Mouse (Mus musculus): ENCODE measurements around the gene Pnkd. TPM values are rescaled to one million over a fixed set of nuclear protein-coding genes. Genes with fewer than 3 reads are reported as not detected.

Pnkd gene
- polyA plus RNA-seq, 1 experiment from 2014 or later = 85.3 TPM

- no peak overlapping the region for H3K9ac ChIP-seq (replicated peaks)
- no peak overlapping the region for H3K27ac ChIP-seq (replicated peaks)
- H3K4me2 ChIP-seq (replicated peaks) = no peak overlapping the region
- 95% methylated on average over 7 of the region's 7 CpGs for WGBS
- H3K4me1 ChIP-seq = peaks cover 10% of the 10 kb centered on the region
- H3K9me3 ChIP-seq = no peaks in the 10 kb centered on the region
- no peaks in the 10 kb centered on the region for H3K36me3 ChIP-seq
- H3K4me3 ChIP-seq = no peak overlapping the region
- no peak for ATAC-seq (ENCODE audit: low FRiP score, low read depth)
- H3K27me3 ChIP-seq = peaks cover 23% of the 10 kb centered on the region
Measured at GRCm38 (mm10) chr1:74302229-74302628, 17.5 kb downstream of the Pnkd start.

- no peaks in the 10 kb centered on the region for H3K9me3 ChIP-seq
- no peak for ATAC-seq (ENCODE audit: low FRiP score, low read depth)
- no peak overlapping the region for H3K27ac ChIP-seq (replicated peaks)
- no peak overlapping the region for H3K4me2 ChIP-seq (replicated peaks)
- H3K27me3 ChIP-seq = peaks cover 23% of the 10 kb centered on the region
- no peaks in the 10 kb centered on the region for H3K36me3 ChIP-seq
- H3K4me1 ChIP-seq = peaks cover 10% of the 10 kb centered on the region
- no peak overlapping the region for H3K9ac ChIP-seq (replicated peaks)
- H3K4me3 ChIP-seq = no peak overlapping the region
- WGBS = 88% methylated on average over 2 of the region's 2 CpGs
Measured at GRCm38 (mm10) chr1:74302835-74303234, 18.1 kb downstream of the Pnkd start.

GRCm38 (mm10) chr1:74303509-74304338 is 19.0 kb downstream of the Pnkd start:
- Histone ChIP-seq H3K27ac (replicated peaks) (no peak overlapping the region), H3K4me1 (peaks cover 10% of the 10 kb centered on the region), H3K9ac (replicated peaks) (peak overlapping the region; percentile 52), H3K4me3 (peak overlapping the region; percentile 48), H3K9me3 (no peaks in the 10 kb centered on the region), H3K36me3 (no peaks in the 10 kb centered on the region), H3K4me2 (replicated peaks) (peak overlapping the region; percentile 81), H3K27me3 (peaks cover 23% of the 10 kb centered on the region)
- under 1% methylated on average over 55 of the region's 56 CpGs for WGBS
- peak; percentile 54 for ATAC-seq (ENCODE audit: low FRiP score, low read depth)

DNA sequence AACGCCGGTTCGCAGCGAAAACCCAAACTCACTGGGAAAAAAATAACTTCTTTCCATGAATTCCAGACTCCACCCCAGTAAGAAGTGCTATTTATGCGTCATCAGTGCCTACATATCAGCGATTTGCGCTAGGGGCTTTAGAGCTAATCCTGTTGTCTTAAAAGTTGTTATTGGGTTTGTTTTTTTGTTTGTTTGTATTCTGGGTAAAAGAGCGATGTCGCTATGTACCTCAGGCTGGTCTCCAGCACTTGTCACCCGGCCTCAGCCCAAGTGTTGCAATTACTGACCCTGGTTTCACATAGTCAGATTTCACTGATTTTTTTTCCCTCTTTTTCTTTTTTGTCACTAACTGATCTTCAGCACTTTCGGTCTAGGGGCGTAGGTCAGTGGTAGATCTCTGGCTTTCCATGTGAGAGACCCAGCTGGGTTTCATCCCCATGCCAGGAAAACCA is 19.6 kb downstream of the Pnkd start:
- 9% methylated on average over 12 of the region's 12 CpGs for WGBS
- H3K9ac ChIP-seq (replicated peaks) = peak overlapping the region; percentile 52; the same call in 1 of the 2 replicates
- H3K4me2 ChIP-seq (replicated peaks) = peak overlapping the region; percentile 81
- peak overlapping the region; percentile 48 for H3K4me3 ChIP-seq
- H3K4me1 ChIP-seq = peaks cover 10% of the 10 kb centered on the region
- peaks cover 23% of the 10 kb centered on the region for H3K27me3 ChIP-seq
- no peak for ATAC-seq (ENCODE audit: low FRiP score, low read depth)
- no peaks in the 10 kb centered on the region for H3K36me3 ChIP-seq
- H3K27ac ChIP-seq (replicated peaks) = no peak overlapping the region
- H3K9me3 ChIP-seq = no peaks in the 10 kb centered on the region

- H3K36me3 ChIP-seq = no peaks in the 10 kb centered on the region
- H3K27ac ChIP-seq (replicated peaks) = no peak overlapping the region
- H3K27me3 ChIP-seq = peaks cover 23% of the 10 kb centered on the region
- H3K4me3 ChIP-seq = no peak overlapping the region
- H3K9ac ChIP-seq (replicated peaks) = no peak overlapping the region
- peaks cover 10% of the 10 kb centered on the region for H3K4me1 ChIP-seq
- ATAC-seq (ENCODE audit: low FRiP score, low read depth) = no peak
- H3K4me2 ChIP-seq (replicated peaks) = no peak overlapping the region
- no peaks in the 10 kb centered on the region for H3K9me3 ChIP-seq
- 82% methylated on average over 4 of the region's 4 CpGs for WGBS
Measured at GRCm38 (mm10) chr1:74304946-74305345, 20.2 kb downstream of the Pnkd start.

DNA sequence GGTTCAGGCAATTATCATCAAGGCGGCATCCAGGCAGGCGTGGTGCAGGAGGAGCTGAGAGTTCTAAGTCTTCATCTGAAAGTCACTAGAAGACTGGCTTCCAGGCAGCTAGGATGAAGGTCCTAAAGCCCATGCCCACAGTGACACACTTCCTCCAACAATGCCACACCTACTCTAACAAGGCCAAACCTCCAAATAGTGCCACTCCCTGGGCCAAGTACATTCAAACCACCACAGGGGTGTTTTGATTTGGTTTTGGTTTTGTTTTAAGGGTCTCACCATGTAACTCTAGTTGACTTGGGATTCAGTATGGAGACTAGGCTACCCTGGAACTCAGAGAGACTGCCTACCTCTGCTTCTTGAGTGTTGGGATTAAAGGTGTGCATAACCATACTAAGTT is 20.8 kb downstream of the Pnkd start, which contains the start of gene Tmbim1:
TSS of gene Tmbim1 (minus strand) at position 101 of the 400 bp plus-strand sequence.
- peak within 1 kb of the TSS; percentile 81; the same call in 1 of the 2 replicates for H3K4me2 ChIP-seq (replicated peaks)
- ATAC-seq (ENCODE audit: low FRiP score, low read depth) = no peak
- H3K9ac ChIP-seq (replicated peaks) = no peak within 1 kb of the TSS
- peaks cover 23% of the 10 kb centered on the region for H3K27me3 ChIP-seq
- 97% methylated on average over 2 of the region's 2 CpGs for WGBS
- H3K36me3 ChIP-seq = no peaks in the 10 kb centered on the region
- H3K9me3 ChIP-seq = no peaks in the 10 kb centered on the region
- no peak within 1 kb of the TSS for H3K4me3 ChIP-seq
- peaks cover 10% of the 10 kb centered on the region for H3K4me1 ChIP-seq
- no peak within 1 kb of the TSS for H3K27ac ChIP-seq (replicated peaks)

DNA sequence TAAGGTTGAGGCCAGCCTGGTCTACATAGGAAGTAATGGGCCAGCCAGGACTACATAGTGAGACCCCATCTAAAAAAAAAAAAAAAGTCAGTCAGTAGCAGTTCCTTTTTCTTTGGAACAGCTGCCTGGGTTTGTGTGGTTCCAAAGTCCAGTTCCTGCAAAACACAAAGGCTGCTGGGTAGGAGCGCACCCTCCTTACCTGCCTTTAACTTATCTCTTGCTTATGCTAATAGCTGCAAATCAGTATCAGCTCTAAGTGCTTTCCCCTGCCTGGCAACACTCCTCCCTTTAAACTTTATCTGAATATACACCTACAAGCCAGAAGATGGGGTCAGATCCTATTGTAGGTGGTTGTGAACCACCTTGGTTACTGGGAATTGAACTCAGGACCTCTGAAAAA is 22.4 kb downstream of the Pnkd start:
- WGBS = 96% methylated on average over 1 of the region's 1 CpGs
- Histone ChIP-seq H3K4me3 (no peak overlapping the region), H3K4me2 (replicated peaks) (no peak overlapping the region), H3K27ac (replicated peaks) (no peak overlapping the region), H3K27me3 (peaks cover 22% of the 10 kb centered on the region), H3K9me3 (no peaks in the 10 kb centered on the region), H3K9ac (replicated peaks) (no peak overlapping the region), H3K4me1 (peaks cover 10% of the 10 kb centered on the region), H3K36me3 (no peaks in the 10 kb centered on the region)
- ATAC-seq (ENCODE audit: low FRiP score, low read depth) = no peak

DNA sequence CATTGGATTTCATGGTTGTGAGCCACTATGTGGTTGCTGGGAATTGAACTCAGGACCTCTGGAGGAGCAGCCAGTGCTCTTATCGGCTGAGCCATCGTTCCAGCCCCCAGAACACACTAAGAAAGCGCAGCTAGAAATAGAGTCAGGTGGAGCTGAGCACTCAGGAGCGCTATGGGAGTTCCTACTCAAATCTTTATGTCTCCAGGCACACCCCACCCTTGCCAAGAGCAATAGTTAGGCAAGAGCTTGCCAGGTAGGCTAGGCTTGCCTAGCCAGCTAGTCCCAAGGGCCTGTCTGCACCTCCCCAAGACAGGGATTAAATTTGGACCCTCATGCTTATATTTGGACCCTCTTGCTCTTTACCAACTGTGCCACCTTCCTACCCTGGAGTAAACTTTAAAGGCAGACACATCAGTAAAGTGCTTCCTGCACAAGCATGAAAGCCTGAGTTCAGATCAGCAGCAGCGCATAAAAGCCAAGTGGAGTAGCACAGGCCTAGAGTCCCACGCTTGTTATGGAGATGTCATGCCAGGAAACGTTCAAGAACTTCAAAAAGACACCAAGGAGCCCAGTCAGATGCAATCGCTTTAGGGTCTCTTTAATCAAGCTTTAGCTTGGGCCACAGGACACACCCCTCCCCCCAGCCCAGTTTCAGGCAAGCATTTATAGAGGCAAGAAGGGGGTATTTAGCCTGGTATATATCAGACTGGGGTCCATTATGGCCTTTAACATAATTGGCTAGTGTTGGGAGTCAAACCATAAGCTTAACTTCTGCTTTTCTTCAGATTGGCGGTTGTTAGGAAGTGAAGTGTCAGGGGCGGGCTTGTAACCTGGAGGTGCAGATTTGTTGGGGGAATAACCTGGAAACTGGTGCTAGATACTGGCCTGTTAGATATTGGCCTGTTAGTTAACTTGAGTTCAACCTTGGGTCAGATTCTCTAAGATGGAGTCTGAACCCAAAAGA is 23.6 kb downstream of the Pnkd start:
- Histone ChIP-seq H3K27ac (replicated peaks) (no peak overlapping the region), H3K9me3 (no peaks in the 10 kb centered on the region), H3K36me3 (no peaks in the 10 kb centered on the region), H3K27me3 (peaks cover 13% of the 10 kb centered on the region), H3K4me1 (peaks cover 9% of the 10 kb centered on the region), H3K4me3 (no peak overlapping the region), H3K4me2 (replicated peaks) (no peak overlapping the region), H3K9ac (replicated peaks) (no peak overlapping the region)
- ATAC-seq (ENCODE audit: low FRiP score, low read depth) = no peak
- WGBS = 84% methylated on average over 10 of the region's 10 CpGs

GRCm38 (mm10) chr1:74309767-74310166 is 25.0 kb downstream of the Pnkd start:
- no peak overlapping the region for H3K9ac ChIP-seq (replicated peaks)
- H3K9me3 ChIP-seq = no peaks in the 10 kb centered on the region
- 58% methylated on average over 3 of the region's 3 CpGs for WGBS
- no peaks in the 10 kb centered on the region for H3K36me3 ChIP-seq
- H3K4me2 ChIP-seq (replicated peaks) = no peak overlapping the region
- no peaks in the 10 kb centered on the region; the same call in 1 of the 2 replicates for H3K27me3 ChIP-seq
- ATAC-seq (ENCODE audit: low FRiP score, low read depth) = no peak
- no peak overlapping the region for H3K4me3 ChIP-seq
- no peak overlapping the region for H3K27ac ChIP-seq (replicated peaks)
- H3K4me1 ChIP-seq = no peaks in the 10 kb centered on the region

- Histone ChIP-seq H3K4me1 (peaks cover 3% of the 10 kb centered on the region; the same call in 1 of the 2 replicates), H3K9ac (replicated peaks) (no peak overlapping the region), H3K4me3 (no peak overlapping the region), H3K4me2 (replicated peaks) (no peak overlapping the region), H3K27ac (replicated peaks) (no peak overlapping the region), H3K9me3 (no peaks in the 10 kb centered on the region), H3K27me3 (no peaks in the 10 kb centered on the region), H3K36me3 (no peaks in the 10 kb centered on the region)
- 4% methylated on average over 3 of the region's 3 CpGs for WGBS
- no peak for ATAC-seq (ENCODE audit: low FRiP score, low read depth)
Measured at GRCm38 (mm10) chr1:74313049-74313692, 28.4 kb downstream of the Pnkd start.

DNA sequence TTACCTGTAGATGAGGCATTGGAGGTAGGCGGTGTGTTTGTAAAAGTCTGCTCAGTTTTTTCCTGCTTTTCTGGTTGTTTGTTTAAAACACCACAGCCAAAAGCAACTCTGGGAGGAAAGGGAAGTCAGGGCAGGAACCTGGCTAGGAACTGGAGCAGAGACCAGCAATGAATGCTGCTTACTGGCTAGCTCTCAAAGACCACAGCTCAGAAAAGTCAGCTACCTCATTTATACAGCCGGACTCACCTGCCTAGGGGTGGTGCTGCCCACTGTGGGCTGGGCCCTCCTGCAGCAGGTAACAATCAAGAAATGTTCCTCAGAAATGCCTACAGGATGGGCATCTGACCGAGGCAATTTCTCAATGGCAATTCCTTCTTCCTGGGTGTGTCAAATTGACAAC is 30.1 kb downstream of the Pnkd start:
- no peak for ATAC-seq (ENCODE audit: low FRiP score, low read depth)
- 91% methylated on average over 3 of the region's 3 CpGs for WGBS
- Histone ChIP-seq H3K4me2 (replicated peaks) (no peak overlapping the region), H3K9ac (replicated peaks) (no peak overlapping the region), H3K4me3 (no peak overlapping the region), H3K27ac (replicated peaks) (no peak overlapping the region), H3K27me3 (no peaks in the 10 kb centered on the region), H3K9me3 (no peaks in the 10 kb centered on the region), H3K36me3 (no peaks in the 10 kb centered on the region), H3K4me1 (peaks cover 3% of the 10 kb centered on the region; the same call in 1 of the 2 replicates)

Measured in midbrain, embryonic 12.5 days (tissue).